Mouse (Mus musculus) brown adipose tissue, adult 24 weeks (tissue): ENCODE results near the gene Rbms3. TPM values are rescaled to one million over a fixed set of nuclear protein-coding genes. Genes with fewer than 3 reads are reported as not detected.

Source experiments
- H3K27ac ChIP-seq: fragments of 200-500 bp; replicated peaks from 2 replicates; pipeline ENCODE4 v1.5.1; 2012; ENCODE audit warnings: low read depth, mild to moderate bottlenecking, low read length
- H3K4me1 ChIP-seq: fragments of 200-500 bp; 2 replicates; pipeline ENCODE4 v1.6.1; 2012; ENCODE audit warnings: low read length, mixed read lengths; ENCODE audit not compliant: control insufficient read depth, insufficient read depth, insufficient read length
- H3K4me3 ChIP-seq: fragments of 200-500 bp; 2 replicates; pipeline ENCODE4 v1.5.1; 2012; ENCODE audit warnings: low read depth, mild to moderate bottlenecking, low read length, moderate library complexity; ENCODE audit not compliant: insufficient read depth
- polyA plus RNA-seq: library from polyadenylated mRNA; stranded (reverse); fragments of >200 nt; gene quantifications from 2 replicates; pipeline ENCODE4 v1.2.4, GENCODE M21; 2012; ENCODE audit not compliant: missing spikeins, insufficient read depth, insufficient read length

The Rbms3 gene
- polyA plus RNA-seq, 1 experiment = 2.2 TPM

DNA sequence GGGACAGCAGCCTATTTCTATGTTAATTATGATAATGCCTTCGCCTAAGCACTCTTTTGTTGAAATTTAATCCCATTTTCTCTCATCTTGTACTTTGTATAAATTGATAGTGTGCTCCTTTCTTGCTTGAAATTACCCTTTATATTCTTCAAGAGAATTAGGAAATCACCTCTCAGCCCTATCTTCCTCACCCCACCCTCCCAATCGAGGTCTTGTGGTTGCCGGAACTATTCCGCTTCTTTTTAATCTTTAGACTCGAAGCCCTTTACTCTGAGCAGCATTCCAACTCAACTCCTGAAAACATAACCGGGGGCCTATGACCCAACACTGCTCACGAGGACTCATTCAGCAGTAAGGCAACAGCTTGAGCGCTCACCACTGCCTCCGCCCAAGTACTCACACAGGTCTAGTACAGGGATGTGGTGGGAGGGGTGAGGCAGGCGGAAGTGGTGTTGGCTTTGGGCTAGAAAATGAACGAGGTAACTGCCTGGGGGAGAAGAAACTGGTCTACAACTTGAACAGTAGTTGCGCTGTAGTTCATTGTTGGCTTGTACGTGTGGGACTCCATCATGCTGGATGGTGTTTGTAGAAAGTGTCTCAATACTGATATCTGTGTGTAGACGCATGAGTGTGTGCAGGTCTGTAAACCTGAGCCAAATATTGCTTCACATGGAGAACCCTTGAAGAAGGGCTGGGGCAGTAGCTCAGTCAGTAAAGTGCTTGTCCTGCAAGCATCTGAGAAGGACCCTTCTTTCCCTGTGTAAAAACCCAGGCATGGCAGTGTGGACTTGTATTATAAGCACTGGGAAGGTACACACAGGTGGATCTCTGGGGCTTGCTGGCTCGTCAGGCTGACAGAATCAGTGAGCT is 331.8 kb downstream of the Rbms3 start:
- no peak overlapping the region for H3K27ac ChIP-seq
- no peaks in the 10 kb centered on the region for H3K4me1 ChIP-seq
- no peak overlapping the region for H3K4me3 ChIP-seq

DNA sequence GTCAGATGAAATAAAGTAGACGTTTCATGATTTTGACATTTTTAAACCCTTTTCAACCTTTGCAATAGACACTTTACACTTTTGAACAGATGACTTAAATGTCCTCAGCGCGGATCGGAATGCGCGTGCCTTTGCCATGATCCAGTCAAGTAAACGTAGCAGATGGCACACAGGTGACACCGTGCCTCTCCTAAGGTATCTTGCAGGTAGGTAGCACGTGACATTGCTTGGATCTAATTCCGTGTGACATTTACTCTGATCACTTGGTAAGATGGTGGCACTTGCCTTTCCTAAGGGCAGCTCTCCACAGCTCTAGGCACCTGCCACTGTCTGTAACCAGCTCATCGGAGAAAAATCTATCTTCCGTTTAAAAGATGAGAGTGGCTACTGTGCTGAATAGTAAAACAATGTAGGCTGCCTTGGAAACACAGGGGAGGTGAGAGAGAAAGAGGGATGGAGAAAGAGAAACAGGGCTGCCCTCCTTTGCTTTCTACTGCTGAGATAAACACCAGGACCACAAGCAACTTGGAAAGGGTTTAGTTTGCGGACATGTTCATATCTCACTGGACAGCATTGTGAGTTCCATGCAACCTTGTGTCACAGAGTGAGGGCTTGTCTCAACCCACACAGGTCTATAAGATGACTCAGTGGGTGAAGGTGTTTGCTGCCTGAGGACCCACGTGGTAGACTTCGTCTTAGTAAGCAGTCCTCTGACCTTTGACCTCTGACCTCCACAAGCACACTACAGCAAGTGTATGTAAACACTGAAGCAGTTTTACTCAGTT is 338.5 kb downstream of the Rbms3 start:
- Histone ChIP-seq H3K4me1 (no peaks in the 10 kb centered on the region), H3K4me3 (no peak overlapping the region), H3K27ac (no peak overlapping the region)

- Histone ChIP-seq H3K4me3 (no peak overlapping the region), H3K27ac (no peak overlapping the region), H3K4me1 (no peaks in the 10 kb centered on the region)
Measured at GRCm38 (mm10) chr9:117274846-117275245, 354.9 kb downstream of the Rbms3 start.

GRCm38 (mm10) chr9:117259614-117260013 is 370.1 kb downstream of the Rbms3 start:
- no peak overlapping the region for H3K4me3 ChIP-seq
- H3K27ac ChIP-seq = no peak overlapping the region
- H3K4me1 ChIP-seq = no peaks in the 10 kb centered on the region

DNA sequence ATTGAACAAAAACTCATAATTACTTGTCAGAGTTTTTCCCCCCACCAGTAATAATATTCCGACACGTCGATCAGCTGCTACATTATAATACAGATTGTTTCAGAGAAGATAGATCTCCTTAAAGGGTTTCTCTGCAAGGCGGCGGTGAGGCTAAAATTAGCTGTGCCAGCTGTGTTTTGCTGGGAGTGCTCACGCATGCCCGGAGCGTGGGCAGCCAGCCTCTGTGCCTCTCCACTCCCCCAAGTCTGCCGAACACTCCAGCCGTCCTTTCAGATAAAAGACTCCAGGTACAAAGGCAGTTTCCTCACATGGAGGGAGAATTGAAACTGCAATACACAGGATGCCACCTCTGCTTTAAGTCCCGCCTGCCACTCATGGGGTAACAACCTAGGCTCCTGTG is 376.4 kb downstream of the Rbms3 start:
- Histone ChIP-seq H3K27ac (no peak overlapping the region), H3K4me3 (no peak overlapping the region), H3K4me1 (no peaks in the 10 kb centered on the region)

- Histone ChIP-seq H3K4me3 (peak overlapping the region; percentile 68), H3K4me1 (no peaks in the 10 kb centered on the region), H3K27ac (no peak overlapping the region)
Measured at GRCm38 (mm10) chr9:117252411-117252861, 377.3 kb downstream of the Rbms3 start.

DNA sequence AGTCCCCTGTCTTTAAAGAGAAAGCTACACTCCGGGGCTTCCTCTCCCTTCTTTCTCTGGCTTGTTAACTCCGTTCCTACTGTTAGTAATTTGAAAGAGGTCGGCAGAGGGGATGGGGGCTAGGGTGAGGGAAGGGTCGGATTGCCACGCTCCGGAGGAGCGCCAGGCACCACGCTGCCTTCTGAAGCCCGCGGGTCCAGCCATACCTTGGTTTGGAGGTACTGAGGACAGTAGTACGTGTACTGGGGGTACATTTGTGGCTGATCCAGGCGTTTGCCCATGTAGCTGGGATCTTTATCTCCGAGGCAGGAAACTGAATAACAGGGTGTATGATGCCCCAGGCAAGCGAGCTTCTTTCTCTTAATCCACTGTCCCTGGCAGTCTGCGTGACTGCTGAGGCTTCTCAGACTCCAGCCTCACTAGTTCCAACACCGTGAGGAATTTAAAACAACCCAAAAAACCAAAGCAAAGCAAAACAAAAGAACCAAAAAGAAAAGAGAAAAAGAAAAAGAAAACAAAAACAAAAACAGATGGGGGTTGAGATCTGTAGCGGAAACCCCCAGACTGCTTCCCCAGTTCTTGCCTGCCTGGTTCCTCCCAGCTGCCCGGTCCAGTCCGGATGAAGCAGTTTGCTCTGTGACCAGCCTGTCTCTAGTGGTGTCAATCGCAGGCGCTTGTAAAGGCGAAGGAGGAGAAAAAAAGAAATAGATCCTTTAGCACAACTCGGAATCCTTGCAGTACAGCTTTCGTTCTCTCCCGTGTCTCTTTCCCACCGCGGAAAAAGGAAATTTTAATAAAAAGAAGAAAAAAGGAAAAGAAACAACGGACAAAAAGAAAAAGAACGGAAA is 378.0 kb downstream of the Rbms3 start:
- Histone ChIP-seq H3K4me3 (peak overlapping the region; percentile 68), H3K27ac (peak overlapping the region; percentile 59)

GRCm38 (mm10) chr9:117250831-117251165 is 378.9 kb downstream of the Rbms3 start:
- Histone ChIP-seq H3K27ac (0 out of 2 replicates have a peak overlapping the region, but pooled peaks have one; percentile 50), H3K4me3 (peak overlapping the region; percentile 68), H3K4me1 (no peaks in the 10 kb centered on the region; the same call in 1 of the 2 replicates)

More for the DNA sequence above, 378.0 kb downstream of the Rbms3 start:
- H3K4me1 ChIP-seq = no peaks in the 10 kb centered on the region

DNA sequence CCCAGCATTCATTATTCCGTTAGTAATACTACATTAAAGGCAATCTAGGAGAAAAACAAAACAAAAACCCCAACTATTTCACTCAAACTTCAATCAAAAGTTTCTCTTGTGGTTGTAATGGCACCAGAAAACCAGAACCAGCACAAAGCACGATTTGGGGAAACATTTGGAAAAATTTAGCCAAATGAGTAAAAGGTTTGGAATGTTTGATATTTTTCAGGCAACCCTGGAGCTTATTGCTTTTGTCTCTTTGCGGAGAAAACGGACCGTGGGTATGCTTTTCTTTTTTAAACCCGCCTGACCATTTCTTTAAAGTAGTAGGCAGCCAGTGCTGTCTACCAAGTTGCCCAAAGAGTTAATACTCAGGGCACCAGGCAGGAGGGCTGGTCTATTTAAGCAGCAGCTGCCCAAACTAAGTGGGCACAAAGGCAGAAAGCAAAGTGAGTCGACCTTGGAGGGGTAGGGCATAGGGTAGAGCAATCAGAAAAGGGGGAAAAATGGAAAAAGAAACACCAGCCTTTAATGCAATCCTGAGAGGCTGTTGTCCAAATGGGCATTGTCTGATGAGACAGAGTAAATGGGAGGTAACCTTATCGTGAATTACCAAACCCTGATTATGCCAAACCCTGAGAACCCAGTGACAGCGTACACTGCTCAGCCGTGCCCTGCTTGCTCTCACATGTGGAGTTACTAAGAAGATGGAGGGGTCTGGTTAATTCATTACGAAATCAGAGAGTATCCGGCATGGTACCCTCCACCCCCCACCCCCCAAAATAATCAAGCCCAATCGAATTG is 379.5 kb downstream of the Rbms3 start:
- H3K4me3 ChIP-seq = peak overlapping the region; percentile 68
- no peaks in the 10 kb centered on the region; the same call in 1 of the 2 replicates for H3K4me1 ChIP-seq
- H3K27ac ChIP-seq = peak overlapping the region; percentile 50; the same call in 1 of the 2 replicates

DNA sequence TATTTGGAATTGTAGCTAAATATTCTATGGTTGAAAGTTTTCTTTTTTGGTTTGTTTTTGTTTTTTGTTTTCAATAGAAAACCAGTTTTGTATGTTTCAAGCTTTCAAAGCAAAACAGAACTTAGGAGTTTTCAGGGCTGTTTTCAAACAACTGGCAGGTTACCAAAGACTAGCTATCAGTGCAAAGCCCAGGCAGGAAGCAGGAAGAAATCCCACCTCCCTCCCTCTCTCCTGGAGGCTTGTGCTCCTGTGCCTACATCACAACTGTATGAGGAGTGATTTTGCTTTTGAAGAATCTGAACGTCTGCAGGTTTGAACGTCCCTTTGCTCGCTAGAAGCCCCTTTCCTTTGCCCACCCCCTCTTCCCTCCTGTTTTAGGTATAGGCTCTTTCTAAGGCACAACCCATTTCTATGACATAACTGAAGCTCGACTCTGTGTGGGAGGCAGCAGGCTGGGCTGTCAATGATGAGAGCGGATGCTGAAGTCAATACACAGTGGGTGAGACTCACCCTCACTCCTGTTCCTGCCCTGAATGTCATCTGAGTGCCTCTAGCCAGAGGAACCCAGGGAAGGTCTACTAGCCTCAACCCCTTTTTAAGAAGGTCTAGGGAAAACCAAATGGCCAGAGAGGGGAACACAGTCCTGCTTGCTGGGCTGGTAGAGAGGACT is 382.3 kb downstream of the Rbms3 start:
- H3K4me1 ChIP-seq = no peaks in the 10 kb centered on the region; the same call in 1 of the 2 replicates
- no peak overlapping the region for H3K4me3 ChIP-seq
- no peak overlapping the region for H3K27ac ChIP-seq

DNA sequence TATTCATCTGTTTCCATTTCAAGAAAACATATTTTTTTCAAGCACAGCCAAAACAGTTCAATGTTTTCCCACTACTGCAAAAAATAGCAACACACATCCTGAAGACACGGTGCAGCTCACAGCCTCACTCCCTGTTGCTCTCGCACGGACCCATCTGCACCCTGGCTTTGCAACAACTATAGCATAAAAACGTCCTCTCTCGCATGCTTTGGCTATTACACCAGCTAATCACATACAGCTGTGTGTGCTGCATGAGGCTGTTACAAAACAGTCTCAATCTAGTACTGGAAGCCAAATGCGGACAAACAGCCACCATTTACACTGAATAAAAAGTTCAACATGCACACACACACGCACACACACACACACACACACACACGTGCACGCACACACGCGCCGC is 383.5 kb downstream of the Rbms3 start:
- no peak overlapping the region for H3K4me3 ChIP-seq
- no peak overlapping the region for H3K27ac ChIP-seq
- no peaks in the 10 kb centered on the region; the same call in 1 of the 2 replicates for H3K4me1 ChIP-seq

- no peak overlapping the region for H3K27ac ChIP-seq
- no peak overlapping the region for H3K4me3 ChIP-seq
- H3K4me1 ChIP-seq = no peaks in the 10 kb centered on the region; the same call in 1 of the 2 replicates
Measured at GRCm38 (mm10) chr9:117243365-117243764, 386.3 kb downstream of the Rbms3 start.

DNA sequence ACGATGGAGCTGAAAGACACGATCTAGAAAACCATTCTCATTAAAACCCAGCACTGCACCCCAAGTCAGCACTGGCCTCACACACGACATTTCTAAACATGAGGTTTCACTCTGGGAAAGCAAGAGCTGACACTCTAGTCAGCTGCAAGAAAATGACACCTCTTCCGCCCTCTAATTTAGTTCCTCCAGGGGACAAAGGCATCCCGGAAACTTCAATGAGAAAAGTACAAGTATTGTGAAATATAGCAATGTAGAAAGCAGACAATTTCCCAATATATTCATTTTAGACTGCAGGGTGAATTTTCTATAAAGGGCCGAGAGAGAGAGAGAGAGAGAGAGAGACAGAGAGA is 395.0 kb downstream of the Rbms3 start:
- no peak overlapping the region for H3K27ac ChIP-seq
- H3K4me3 ChIP-seq = no peak overlapping the region
- no peaks in the 10 kb centered on the region for H3K4me1 ChIP-seq
